Mouse (Mus musculus) Muller cell, postnatal 12 days (primary cell): ENCODE results near the gene Agap2.

Experiments
- DNase-seq: peaks from one replicate; pipeline ENCODE4 v3.0.0-alpha.2; 2015; ENCODE audit errors: inconsistent ontology term

Agap2 gene

DNA sequence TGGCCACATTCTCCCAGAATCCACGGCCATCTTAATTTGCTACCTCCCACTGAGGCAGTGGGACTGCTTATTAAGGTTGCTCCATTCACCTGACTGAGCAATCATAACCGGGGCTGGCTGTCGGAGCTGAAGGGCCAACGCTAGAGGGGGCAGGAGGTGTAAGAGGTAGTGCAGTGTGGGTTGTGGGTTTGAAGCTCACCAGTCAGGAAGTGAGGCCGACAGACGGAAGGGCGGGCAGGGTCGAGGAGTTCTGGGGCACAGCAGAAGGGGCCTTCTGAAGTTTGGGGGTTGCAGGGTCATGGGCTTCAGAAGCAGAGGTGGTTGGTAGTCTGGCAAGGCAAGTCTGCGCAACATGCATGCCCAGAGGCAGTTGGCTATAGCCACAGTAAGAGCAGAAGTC, at the start of gene Agap2:
TSS of gene Agap2 (plus strand) at position 205 of the 400 bp plus-strand sequence.
- no peak for DNase-seq

DNA sequence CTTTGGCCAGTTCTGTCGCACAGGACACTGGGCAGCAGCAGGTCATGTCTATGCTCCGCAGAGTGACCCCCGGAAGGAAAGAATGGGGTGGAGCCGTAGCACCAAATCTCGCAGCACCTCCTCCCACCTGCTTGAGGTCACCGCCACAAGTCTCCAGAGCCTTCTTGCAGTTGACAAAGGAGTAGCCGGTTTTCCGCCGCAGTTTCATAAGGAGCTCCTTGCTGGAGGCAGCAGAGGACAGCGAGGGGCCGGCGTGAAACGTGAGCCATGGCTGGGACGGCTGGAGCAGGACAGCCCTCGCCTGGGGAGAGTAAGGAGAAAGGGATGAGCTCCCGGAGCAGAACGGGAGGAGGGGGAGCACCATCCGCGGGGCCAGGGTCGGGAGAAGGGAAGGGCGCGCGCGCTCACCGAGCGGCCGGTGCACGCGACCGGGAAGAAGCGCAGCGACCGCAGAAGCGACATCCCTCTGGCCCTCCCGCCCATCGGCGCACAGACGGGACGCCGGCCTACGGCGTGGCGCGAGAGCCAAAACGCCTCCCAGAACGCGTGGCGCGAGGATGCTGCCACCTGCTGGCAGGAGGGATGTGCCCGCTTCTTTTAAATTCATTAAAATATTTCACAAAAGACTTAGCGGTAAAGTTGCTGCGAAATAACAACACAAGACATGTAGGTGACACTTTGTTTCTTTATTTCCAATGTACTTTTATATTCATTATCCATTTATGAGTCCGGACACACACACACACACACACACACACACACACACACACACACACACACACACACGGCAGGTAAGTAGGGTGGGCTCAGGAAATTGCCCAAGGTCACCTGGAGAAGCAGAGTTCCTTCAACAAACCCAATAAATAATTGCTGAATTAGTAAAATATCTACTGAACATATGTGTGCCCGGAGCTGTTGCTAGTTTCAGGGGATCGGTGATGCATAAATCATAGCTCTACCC, 44.5 kb upstream of the Agap2 start, which contains the start of gene Tsfm:
TSS of gene Tsfm (minus strand) at position 505 of the 961 bp plus-strand sequence.
- peak; percentile 88 for DNase-seq

DNA sequence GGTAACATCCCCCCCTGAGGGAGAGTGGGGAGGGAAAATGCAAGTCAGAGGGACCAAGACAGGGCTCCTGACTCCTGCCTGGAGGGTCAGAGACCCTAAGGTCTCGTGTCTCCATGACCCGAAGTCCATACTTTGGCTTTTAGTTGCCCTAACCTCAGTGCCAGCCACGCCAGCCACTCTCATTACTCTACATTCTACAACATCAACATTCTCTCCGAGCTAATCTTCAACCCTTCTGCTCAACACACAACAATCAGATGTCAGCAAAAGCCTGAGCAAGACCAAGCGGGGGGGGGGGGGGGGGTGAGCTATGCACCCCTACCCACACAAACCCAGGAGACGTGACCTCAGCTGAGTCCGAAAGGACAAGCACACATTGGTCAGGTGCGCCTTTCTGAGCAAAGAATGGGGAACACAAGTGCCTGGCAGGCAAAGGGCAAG, 41.8 kb upstream of the Agap2 start:
- no peak for DNase-seq

DNA sequence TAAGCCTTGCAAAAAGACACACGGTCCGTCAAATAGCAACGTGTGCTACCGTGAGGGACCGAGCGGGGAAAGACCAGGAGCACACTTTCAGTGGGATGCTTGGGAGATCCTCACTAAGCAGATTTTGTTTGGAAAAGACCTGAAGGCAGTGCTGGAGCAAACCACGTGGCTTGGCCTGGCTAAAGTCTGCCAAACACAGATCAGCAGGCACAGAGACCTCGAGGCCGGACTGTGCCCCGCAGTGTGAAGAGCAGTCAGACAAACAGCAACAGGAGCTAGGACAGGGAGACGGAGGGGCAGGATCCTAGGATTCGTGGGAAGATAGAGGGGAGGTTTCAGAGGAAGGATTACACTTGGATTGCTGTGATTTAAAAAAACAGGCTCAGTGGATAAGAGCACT, 38.8 kb upstream of the Agap2 start:
- DNase-seq = no peak

DNA sequence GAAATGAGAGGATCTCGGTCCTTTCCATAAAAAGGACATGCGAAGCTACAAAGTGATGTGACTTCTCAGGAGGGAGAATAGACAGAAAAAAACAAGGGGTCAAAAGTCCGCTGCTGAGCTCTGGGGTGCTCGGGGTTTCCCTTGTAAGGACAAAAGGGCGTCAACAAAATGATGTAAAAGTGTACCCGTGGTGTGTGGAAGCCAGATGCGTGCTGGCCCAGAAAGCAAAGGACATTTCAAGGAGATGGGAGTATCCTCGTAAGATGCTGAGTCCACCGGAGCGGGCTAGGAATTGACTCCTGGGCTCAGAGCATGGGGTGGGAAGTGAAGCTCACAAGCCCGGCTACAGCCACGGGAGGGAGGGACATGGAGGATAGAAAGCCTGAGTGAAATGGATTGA, 37.4 kb upstream of the Agap2 start:
- no peak for DNase-seq

DNA sequence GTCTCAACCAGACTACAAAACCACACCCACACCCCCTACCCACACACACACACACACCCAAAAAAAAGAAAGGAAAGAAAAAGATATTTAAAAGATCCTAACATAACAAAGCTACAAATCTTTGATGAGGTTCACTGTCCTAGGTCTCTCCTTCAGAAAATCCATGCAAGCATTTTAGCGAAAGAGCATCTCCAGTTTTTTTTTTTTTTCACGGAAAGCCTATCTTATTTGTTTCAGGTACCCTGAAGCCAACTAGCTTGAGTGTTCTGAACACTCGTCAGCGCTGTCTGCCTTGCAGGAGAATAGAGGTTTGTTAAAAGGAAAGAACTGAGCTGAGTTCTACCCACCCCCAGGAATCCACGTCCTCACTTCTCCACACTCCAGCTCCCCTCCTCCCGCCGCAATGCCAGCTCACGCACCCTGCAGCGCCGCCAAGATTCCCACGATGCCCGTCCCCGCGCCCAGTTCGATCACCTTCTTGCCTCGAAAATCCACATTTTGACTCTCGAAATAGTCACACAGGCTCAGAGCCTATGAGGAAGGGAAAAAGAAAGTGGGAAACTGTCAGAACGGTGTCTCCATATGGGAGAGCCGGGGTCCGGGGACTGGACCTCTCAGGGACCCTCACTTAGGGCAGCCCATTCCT, 34.4 kb upstream of the Agap2 start:
- DNase-seq = peak; percentile 61

DNA sequence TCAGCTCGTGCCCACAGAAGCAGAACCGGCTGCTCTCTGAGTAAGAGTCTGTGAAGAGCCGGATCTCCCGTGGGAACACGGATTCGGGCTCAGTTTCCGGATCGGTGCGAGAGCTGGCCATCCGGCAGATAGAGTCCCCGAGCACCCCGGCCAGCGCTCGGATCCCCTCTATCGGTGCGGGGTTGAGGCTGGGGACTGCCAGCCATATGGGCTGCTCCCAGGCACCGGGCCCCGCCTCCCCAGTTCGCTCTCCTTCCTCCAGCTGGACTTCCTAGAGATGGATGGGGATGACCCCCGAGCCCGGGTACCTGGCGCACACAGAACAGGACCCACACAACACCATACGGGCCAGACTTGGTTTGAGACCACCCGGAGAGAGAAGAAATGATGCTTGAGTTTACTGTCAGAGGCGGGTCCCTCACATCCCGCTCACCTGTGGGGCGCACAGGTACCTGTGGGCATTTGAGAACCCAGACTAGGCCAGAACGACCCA, 33.8 kb upstream of the Agap2 start, which contains the start of the genes Mettl1 and Eef1akmt3:
TSS of gene Mettl1 (plus strand) at position 141 of the 493 bp plus-strand sequence.
TSS of gene Eef1akmt3 (minus strand) at position 240 of the 493 bp plus-strand sequence.
- DNase-seq = peak; percentile 72

DNA sequence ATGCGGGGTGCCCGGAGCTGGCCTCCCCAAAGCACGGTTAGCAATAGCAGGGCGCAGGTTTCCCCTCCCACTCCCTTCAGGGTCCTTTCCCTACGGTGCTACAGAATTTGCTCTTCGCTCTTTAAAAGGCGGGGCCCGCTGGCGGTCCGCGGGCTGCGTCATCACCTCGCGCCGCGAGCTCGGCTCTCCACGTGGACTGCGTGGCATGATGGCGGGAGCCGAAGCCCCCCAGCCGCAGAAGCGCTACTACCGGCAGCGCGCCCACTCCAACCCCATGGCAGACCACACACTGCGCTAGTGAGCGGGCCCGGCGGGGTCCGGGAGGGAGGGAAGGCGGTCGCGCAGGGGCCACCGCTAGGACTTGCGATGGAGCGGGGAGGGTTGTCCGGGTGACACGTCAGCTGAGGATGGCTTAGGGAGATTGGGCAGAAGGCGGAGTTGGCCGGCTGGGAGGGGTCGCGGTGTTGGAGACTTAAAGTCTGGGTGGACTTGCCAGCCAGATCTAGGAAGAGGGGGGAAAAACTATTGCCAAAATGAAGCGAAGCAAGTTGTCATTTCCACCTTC, 33.2 kb upstream of the Agap2 start:
- DNase-seq = peak; percentile 95

DNA sequence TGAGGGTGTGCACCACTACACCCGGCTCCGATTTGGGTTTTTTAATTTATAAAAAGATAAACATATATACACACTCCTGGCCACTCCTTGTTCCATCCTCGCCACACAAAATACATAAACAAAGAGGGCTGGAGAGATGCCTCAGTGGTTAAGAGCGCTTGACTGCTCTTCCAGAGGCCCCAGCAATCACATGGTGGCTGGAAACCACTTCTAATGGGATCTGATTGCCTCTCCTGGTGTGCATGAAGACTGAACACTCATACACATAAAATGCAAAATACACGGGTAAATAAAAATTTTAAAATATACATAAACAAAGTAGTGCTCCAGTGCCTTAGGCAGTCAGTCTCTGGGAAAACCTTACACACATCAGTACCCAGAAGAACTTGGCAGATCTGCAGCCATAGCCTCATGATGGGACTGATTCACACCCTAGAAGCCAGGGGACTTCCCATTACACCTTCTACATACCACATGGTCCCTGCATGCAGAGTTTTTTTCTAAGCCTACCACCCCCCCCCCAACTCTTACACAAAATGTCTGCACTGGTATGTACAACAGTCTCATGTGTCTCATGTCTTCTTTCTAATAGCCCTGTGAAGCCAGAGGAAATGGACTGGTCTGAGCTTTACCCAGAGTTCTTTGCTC, 32.5 kb upstream of the Agap2 start:
- DNase-seq = no peak

DNA sequence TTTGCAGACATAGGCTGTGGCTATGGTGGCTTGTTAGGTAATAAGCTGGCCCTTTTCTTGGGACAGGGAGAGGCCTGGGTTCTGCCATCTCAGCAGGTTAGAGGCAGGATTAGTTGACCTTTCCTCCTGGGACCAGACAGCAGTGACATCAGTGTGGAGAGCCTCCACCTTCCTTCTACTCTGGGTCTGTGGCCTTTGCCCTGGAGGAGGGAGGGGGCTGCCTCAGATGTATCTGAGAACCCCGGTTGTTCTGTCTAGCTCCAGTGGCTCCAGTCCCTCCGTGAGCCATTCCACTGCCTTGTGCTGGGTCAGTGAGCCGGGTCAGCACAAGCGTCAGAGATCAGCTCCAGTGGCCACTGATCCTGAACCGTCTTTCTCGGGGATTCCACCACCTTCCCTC, 31.9 kb upstream of the Agap2 start:
- no peak for DNase-seq

DNA sequence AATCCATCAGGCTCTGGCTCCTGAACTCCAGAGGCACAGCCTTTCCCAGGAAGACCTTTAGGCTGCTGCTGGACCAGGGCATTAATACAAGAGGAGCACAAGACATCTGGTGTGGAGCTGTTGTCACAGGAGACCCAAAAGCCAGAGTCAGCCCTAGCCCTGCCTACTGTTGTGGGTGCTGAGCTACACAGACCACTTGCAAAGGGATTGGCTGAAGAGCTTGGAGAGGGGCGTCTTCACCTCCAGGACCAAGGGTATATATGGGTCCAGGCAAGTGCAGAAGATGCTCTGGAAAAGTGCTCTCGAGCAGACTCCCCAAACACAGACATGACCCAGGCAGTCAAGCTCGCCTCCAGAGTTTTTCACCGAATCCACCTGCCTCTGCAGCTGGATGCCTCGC, 27.1 kb upstream of the Agap2 start, which contains the start of gene Cyp27b1:
TSS of gene Cyp27b1 (plus strand) at position 297 of the 400 bp plus-strand sequence.
- no peak for DNase-seq

DNA sequence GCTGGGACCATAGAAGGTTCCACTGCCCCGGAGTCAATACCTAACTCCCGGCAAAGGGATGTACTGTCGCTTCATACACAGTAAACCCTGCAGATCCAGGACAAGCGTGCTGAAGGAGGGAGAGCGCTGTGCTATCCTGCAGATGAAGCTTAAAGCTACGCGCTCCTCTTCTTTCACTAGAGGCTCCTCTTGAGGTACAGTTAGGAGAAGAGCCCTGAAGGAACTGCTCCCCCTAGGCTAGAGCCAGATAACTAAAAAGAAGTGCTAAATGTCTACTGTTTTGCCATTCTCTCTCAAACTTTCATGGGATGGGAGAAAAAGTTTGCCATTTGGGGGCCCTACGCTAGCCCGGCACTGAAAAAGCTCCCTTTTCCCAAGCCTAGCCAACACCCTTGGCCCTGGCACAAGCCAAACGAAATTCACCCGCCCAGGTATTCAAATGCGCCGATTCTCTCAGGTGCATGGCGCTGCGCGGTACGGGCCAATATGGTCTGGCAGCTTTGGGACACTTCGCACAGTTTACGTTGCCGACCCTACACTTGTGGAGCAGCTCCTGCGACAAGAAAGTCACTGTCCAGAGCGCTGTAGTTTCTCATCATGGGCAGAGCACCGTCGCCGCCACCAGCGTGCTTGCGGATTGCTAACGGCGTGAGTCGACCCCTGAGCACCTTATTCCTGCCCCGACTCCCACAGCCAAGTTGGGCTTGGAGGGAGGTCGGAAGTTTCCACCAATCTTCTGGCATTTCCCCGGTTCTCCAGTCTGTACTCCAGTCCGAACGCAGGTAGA, 26.3 kb upstream of the Agap2 start:
- no peak for DNase-seq

DNA sequence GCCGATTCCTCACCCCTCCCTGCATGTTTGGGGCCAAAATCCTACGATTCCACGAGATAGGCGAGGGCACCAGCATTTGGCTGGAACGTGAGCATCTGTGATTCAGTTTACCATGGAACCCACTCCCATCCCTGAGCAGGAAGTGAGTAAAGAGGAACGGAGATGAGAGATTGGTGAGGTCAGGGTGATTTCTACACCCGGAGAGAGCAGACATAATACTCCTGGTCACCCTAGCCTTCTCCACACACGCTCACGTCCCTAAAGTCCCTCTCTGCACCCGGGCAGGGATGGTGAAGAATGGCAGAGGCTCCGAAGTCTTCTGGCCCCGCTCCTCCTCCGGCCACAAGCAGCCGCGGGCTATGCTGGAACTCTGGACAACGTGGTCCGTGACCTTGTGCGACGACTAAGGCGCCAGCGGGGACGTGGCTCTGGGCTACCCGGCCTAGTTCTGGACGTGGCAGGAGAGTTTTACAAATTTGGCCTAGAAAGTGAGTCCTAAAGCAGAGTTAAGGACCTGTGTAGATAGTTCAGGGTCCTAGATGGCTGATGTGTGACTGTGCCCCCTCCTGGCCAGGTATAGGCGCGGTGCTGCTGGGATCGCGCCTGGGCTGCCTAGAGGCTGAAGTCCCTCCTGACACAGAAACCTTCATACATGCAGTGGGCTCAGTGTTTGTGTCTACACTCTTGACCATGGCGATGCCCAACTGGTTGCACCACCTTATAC, 25.5 kb upstream of the Agap2 start:
- no peak for DNase-seq

DNA sequence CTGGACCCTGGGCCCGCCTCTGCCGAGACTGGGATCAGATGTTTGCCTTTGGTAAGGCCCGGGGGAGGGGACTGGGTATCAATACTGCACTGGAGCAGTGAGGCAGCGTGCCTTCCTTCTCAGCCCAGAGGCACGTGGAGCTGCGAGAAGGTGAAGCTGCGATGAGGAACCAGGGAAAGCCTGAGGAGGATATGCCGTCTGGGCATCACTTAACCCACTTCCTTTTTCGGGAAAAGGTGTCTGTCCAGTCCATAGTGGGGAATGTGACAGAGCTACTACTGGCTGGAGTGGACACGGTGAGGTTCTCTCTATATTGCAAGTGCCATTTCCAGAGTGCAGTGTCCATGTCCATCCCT, 25.0 kb upstream of the Agap2 start:
- DNase-seq = no peak

DNA sequence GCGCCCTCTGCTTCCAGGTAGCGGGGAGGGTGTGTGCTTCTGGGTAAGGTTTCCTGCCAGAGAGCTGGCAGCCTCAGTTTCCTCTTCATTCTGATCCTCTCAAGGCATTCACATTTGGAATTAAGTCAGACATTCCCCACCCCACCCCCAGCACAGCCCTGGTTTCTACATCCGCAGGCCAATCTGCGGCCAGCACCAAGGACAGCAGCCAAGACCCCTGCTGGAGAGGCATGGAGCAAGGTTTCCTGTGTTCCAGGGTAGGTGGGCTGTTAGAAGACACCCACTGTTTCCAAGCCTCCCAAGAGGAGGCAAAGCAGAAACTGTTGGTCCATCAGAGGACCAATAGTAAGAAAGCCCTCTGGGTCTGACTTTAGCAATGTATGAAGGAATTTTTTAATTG, 20.4 kb upstream of the Agap2 start:
- no peak for DNase-seq

DNA sequence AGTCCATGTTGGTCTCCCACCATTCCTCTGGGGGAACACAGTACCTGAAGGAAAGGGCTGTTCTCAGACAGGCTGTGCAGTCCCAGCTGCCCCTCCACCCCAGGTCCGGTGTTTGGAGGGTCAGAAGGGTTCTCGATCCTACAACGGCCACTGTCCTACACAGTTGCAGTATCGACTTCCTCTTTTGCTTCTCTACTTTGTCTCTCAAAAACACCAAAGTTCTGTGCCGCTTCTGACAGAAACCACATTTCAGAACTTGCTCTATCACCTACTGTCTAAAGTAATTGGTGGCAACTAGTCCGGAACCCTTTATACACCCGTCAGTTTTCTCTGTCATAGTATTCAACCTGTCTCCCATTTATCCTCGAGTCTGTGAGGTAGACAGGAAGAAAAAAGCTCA, 19.7 kb upstream of the Agap2 start:
- no peak for DNase-seq

DNA sequence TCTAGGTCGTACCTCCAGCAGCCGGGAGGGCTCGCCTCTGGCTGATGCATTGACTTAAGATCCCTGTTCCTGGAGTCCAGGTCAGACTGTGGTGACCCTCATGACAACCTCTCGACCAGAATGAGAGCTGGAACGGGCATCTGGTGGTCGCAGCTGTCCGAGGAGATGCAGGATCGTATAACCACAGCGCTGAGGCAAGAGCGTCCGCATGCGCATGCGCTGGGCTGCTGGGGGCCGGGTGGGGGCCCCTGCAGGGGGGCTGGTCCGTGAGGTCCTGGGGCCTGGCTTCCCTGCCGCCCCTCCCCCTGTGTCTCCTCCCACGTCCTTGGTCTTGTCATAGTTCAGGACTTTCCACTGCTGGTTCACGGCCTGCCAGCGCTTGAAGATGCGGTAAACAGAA, 18.6 kb upstream of the Agap2 start:
- DNase-seq = no peak

DNA sequence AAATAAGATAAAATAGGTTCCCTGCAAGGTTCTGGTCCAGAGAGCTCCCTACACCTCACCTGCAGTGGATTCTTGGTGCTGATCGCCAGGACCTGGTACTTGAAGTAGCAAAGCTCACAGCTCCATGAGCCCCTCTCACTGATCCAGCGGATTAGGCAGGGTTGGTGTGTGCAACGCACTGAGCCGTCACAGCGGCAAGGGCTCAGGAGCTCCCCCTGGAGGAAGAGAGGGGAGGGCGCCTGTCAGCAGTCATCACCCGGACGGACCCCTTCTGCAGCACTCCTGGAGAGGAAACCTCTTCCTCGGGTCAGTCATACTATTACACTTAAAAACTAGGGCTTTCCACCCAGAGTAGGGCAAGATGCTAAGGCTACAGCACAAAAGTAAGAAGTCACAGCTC, 16.9 kb upstream of the Agap2 start:
- DNase-seq = peak; percentile 69

DNA sequence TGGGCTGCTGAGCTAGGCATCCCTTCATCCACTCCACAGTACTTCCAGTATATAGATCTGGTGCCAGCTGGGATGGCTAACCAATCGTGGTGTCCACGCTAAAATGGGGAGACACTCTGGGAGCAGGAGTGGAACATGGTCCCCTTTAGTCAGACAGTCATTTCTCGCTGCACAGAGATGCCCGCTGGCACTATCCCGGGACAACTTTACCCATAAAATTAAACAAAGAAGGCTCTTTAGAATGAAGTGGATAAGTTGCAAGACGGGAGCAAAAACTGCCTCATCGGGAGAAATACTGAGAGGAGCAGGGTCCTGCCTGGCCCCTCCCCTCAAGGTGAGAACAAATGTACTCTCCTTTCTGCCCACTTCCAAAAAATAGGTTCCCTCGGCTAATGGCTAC, 16.4 kb upstream of the Agap2 start:
- no peak for DNase-seq
